Mouse (Mus musculus): ENCODE measurements at regions not wholly inside any gene's neighbourhood (a gene's known extent, or its start where the extent isn't known, plus 50 kb on each side); places are given as distances from the start of the nearest gene placed in this dataset.
A peak's percentile ranks its signal among the peaks of the same experiment; 100 is the strongest.

DNA sequence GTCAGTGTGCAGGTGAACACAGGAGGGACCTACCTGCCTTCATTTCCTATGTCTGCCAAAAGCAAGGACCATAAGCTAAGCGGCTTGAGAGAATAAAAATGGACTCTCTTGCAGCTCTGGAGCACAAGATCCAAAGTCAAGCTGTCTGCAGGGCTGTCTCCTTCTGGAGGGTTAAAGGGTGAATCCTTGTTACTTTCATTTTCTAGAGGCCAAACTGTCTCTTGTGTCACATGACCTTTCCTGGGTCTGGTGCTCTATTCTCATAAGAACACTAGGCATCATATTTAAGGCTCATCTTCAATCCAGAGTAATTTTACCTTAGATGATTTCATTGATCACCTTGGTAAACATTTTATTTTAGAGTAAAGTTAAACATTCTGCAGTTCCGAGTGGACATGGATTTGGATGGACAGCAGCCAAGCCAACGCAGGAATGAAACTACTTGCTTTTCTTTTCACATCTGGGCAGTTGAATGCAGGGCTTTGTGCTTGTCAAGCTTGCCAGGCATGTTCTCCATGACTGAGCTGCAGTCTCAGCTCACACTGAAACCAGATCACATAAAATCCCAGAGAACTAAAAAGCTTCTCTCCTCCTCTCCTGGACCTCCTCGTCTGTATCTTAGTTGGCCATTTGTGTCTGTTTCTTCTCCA is 180.8 kb downstream of the Cd83 start:
- TF ChIP-seq CTCF (IDR thresholded peaks at IDR 0.05; ENCODE audit: control insufficient read depth, insufficient read depth, insufficient read length) (no peak), USF1 (IDR thresholded peaks at IDR 0.05; ENCODE audit: low read depth) (peak; percentile 10), MAX (IDR thresholded peaks at IDR 0.05) (no peak)

Measured in C2C12 (cell line).